Mouse (Mus musculus): Measurements from ENCODE around the gene Madd. TPM values are rescaled to one million over a fixed set of nuclear protein-coding genes. Genes with fewer than 3 reads are reported as not detected.
"Not testable (repeated sequence)": the region's sequence is repeated elsewhere in the genome, so short reads cannot be mapped to it uniquely, and the experiment has no call there.

Madd gene
- total RNA-seq, 2 experiments from 2014 or later: 27.4 to 31.8 TPM

DNA sequence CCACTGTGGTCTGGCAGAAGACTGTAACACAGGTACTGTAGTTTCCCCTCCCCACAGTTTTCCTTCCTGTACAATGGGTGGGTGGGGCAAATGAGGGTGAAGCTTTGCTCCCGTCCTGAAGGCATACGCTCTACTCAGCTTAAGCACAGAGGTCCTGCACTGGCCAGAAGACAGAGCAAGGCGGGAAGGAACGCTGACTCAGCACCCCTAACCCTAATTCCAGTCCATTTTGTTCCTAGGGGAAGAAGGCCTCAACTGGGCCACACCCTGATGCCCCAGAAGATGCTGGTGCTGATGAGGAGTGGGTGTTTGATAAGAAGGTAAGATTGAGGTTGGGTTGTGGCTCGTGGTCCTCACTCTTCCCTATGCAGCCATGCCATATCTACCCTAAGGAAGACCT, 54.9 kb downstream of the Madd start:
- DNase-seq (ENCODE audit: low spot score in 2 of 2): no peak

DNA sequence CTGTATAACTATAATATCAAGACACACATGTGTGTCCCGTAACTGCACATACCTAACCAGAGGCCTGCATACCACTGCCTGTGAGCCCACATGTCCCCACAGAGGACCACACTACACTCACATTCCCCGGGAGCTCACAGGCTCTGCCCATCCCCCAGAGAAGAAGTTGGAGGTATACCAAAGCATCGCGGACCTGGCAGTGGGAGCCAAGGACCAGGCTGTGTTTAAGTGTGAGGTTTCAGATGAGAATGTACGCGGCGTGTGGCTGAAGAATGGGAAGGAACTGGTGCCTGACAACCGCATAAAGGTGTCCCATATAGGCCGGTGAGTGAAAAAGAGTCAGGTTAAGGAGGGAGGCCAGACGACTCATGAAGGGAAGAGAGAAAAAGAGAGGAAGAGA, 58.5 kb downstream of the Madd start:
- DNase-seq (ENCODE audit: low spot score in 2 of 2): no peak

DNA sequence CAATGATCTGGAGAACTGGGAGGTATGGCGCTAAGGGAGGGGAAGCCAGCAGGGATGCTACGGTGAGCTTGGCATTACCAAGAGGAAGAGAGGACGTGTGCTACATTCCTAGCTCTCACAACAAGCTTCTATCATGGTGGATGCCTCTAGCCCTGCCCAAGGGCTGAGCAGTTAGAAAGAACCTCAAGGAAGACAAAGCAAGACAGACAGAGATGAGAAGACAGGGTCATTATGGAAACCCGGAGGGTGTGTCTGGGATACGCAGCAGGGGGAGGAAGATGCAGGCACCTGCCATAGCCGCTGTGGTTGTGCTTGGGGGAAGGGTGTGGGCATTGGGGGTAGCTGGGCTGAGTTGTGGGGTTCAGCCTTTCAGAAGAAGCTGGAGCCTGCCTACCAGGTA, 60.1 kb downstream of the Madd start:
- no peak for DNase-seq (ENCODE audit: low spot score in 2 of 2)

DNA sequence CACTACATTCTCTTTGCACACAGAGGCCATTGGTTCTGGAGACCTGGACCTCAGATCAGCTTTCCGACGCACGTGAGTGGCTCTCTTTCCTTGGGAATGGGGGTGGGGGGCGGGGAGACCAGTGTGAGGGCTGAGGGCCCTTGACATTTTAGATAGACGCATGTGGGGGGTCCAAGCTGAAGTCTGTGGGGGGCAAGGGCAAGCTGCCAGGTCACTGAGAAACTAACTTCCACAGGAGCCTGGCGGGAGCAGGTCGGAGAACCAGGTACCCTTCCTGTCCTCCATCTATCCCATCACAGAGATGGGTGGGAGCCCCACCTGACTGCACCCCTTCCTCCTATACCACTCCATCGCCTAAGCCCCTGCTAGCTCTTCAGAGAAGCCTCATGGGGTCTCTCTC, 62.1 kb downstream of the Madd start:
- no peak for DNase-seq (ENCODE audit: low spot score in 2 of 2)

DNA sequence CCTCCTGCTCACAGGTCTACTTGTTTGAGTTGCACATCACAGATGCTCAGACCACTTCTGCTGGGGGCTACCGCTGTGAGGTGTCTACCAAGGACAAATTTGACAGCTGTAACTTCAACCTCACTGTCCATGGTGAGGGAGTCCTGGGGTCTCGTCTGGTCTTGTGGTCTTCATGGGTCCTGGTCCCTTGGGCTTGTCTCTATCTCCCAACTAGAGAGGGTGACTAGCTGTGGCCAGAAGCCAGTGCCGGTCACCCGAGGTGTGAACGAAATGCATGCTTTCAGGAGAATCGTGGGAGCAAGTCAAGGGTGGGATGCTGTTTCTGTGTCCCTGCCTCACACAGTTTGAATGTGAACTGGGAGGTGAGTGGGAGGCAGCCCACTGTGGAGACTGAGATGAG, 62.6 kb downstream of the Madd start:
- DNase-seq (ENCODE audit: low spot score in 2 of 2): no peak

DNA sequence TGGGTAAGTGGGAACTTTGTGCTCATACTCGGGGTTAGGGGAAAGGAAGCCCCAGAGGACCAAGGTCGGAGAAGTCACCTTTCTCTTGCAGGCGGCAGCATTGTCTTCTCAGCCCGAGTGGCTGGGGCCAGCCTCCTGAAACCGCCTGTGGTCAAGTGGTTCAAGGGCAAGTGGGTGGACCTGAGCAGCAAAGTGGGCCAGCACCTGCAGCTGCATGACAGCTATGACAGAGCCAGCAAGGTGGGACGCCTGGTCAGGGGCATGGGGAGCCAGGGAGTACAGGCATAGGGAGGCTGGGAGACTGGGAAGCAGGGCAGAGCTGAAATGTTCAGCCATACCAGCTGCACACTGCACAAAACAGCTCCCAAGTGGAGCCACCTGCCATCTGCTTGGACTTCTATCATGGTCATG, 63.4 kb downstream of the Madd start:
- no peak for DNase-seq (ENCODE audit: low spot score in 2 of 2)

DNA sequence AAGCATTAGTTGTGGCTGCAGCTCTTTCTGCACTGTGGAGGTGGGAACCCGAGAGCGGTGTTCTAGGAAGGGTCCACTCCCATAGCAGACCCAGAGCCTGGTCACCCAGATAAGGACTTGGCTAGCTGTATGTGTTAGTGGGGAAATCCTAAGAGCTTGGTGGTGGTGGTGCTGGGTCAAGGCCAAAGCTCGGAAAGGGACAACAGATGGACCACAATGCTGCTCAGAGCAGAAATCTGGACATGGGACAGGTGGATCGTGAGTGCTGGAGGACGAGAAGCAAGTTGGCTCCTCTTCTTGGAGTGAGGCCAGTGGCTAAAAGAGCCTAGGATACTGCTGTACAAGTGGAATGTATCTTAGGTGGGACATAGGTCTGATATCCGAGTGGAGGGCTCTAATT, 64.1 kb downstream of the Madd start:
- DNase-seq (ENCODE audit: low spot score in 2 of 2): no peak

DNA sequence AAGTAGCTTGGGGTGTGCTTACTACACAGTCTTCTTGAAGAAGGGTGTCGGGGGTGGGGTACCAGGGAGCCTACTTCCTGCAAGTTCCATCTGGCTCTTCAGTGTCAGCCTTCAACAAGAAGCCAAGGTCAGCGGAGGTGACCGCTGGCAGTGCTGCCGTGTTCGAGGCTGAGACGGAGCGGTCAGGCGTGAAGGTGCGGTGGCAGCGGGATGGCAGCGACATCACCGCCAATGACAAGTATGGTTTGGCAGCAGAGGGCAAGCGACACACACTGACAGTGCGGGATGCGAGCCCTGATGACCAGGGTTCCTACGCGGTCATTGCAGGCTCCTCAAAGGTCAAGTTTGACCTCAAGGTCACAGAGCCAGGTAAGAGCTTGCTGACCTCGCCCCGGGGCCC, 64.6 kb downstream of the Madd start:
- DNase-seq (ENCODE audit: low spot score in 2 of 2): no peak

DNA sequence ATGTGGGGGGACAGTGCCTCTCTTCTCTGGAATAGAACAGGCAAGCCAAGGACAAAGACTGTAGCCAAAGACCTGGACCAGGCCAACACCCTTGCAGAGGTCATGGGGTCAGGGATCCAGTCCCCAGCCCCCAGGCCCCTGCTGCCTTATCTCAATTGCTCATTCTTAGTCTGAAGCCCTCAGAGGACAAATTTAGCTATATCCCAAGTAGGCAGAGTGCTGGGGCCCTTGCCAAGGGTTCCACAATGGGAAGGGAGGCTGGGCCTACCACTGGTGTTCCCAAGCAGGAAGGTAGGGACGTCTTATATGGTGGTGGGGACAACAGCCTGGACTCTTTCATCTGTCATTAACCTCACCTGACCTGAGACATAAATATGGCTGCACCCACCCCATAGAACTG, 65.0 kb downstream of the Madd start:
- DNase-seq (ENCODE audit: low spot score in 2 of 2): no peak

DNA sequence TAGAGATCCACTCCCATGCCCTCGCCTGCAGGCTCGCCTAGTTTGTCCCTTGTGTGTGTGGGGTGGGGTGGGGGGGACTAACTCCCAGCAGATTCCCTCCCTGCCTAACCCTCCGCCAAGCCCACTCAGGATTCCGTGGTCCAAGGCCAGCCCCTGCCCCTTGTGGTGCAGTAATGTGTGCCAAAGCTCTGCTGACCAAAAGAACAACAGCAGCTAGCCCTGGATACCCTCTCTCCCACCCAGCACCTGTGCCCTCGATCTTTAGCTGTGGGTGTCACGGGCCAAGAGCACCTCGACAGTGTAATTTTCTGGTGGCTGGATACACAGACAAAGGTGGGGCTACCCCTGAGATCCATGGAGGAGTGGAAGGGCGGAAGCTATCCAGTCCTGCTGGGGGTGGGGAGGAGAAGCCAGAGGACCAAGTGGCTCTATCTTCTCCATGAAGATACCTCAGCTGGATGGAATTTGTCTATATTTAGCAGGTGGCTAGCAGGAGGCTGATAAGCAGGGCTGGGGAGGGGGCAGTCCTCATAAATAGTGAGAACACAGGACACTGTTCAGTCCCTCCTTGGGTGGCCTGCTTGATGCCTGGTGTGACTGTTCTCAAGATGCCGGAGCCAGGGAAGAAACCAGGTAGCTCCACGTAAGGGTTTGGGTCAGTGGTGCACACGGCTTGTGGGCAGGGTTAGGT, 65.9 kb downstream of the Madd start, which contains the start of gene Mybpc3:
Gene Mybpc3 (plus strand): TSS at position 560 of the 691 bp plus-strand sequence.
- DNase-seq (ENCODE audit: low spot score in 2 of 2): no peak

DNA sequence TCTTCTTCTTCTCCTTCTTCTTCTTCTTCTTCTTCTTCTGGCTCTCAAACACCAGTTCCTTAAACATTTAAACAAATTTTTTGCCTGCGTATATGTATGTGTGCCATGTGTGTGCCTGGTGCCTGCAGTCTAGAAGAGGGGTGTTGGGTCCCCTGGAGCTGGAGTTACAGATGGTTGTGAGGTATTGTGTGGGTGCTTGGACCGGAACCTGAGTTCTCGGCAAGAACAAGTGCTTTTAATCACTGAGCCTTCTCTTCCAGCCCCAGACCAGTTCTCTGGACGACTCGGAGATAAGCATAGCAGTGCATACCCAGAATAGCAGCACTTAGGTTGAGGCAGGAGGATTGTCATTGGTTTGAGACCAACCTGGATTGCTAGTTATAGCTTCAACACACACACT, 66.8 kb downstream of the Madd start:
- no peak for DNase-seq (ENCODE audit: low spot score in 2 of 2)

DNA sequence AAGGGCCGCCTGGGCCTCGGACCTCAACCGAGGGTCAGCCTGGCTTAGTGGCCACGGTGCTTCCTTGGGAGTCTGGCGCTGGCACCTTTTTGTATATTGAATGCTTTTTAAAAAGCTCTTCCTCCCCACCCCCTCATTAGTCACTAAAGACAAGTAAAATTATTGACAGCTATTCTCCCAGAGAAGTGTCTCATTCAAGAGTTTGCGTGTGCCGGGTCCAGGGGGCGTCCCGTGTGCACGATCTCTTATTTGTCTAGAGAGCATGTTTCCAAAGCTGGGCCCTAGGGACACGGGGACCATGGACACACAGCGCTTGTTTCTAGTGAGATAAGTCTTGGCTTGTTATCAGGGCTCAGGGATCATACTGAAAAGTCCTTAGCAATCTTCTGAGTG, 68.1 kb downstream of the Madd start:
- DNase-seq (ENCODE audit: low spot score in 2 of 2): no peak

DNA sequence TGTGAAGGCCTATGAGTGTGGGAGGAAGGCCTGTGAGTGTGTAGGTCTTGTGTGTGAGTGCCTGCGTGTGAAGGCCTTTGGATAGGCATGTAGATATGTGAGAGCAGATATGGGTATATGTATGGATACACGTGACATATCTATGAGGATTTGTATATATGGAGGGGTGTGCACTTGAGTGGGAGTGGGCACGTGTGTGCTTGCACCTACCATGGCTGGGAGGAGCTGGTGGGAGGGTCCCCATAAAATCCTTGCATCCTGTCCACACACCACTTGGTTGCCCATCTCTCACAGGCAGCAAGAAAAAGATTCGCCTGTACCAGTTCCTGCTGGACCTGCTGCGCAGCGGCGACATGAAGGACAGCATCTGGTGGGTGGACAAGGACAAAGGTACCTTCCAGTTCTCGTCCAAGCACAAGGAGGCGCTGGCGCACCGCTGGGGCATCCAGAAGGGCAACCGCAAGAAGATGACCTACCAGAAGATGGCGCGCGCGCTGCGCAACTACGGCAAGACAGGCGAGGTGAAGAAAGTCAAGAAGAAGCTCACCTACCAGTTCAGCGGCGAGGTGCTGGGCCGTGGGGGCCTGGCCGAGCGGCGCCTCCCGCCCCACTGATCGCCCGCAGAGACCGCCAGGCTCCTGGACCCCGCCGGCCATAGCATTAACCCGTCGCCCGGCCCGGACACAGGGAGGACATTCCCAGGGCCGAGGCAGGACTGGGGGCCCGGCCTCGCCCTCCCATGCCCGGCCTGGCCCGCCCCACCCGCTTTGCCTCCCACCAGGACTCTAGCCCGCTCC, 68.7 kb downstream of the Madd start:
- peak; percentile 92 to 98 for DNase-seq (ENCODE audit: low spot score in 2 of 2)

DNA sequence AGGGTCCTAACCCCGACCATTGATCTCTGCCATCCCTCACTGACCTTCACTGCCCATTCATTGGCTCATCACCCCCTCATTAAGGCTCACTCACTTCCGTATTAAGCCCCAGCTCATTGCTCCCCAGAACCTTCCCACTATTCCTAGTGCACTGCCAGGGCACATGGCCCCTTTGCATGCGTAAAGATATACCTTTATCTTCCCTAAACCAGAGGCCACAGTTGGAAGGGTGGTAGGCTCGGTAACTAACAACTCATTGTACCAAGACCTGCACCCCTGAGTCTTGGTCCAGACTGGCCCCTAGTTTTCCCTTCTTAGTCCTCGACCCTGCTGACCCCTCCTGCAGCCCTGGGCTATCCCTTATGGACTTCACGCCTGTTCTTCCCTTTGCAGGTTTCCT, 69.8 kb downstream of the Madd start:
- DNase-seq (ENCODE audit: low spot score in 2 of 2): no peak

DNA sequence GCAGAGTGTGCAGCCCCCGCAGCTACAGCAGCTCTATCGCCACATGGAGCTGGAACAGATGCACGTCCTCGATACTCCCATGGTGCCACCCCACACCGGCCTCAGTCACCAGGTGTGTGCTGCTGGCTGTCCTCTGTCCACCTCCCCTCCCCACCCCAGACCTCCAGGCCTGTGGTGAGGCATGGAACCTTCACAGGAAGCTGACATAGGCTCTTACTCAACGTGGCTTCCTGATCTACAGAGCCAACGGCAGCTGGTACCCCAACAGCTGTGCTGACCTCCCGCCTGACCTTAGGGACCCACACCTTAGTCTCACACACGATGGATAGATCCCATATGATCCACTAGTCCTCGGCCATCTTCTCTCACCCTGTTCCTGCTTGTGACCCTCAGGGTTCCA, 70.3 kb downstream of the Madd start:
- no peak for DNase-seq (ENCODE audit: low spot score in 2 of 2)

DNA sequence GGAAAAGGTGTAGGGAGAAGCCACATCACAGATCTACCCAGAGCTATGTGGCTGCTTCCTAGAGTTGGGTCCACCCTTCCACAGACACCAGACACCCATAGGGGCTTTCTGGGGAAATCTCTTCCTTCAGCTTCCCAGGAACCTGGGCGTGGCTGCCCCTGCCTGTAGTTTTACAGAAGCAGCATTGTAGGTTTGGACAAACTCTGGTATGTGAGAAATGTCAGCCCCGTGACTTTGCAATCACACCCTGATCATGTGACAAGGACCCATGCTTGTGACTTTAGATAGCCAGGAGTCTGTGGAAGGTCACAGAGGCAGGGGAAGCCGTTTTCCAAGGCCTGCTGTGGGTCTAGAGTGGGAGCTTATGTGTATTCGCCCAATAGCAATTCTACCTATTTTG, 71.1 kb downstream of the Madd start:
- DNase-seq (ENCODE audit: low spot score in 2 of 2): no peak

DNA sequence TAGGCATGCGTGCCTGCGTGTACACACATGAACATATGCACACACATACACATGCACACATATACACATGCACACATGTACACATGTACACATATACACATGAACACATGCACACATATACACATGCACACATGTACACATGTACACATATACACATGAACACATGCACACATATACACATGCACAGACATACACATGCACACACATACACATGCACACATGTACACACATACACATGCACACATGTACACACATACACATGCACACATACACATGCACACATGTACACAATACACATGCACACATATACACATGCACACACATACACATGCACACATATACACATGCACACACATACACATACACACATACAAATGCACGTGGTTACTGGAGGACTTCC, 71.8 kb downstream of the Madd start:
- DNase-seq (ENCODE audit: low spot score in 2 of 2): not testable (repeated sequence)

DNA sequence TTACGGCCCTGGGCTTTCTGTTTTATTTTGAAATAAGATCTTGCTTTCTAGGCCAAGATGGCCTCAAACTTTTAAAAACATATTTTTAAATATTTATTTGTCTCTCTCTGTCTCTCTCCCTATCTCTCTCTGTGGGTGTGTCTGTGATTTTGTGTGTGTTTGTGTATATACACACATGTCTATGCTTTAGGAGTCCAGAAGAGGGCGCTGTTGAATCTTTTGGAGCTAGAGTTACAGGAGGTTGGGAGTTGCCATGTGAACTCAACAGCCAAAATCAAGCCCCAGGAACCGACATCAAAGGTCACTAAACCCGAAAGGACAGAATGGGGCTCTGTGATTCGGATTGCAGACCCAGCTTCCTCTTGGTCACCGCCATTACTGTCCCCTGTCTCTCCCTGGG, 73.2 kb downstream of the Madd start:
- no peak for DNase-seq (ENCODE audit: low spot score in 2 of 2)

DNA sequence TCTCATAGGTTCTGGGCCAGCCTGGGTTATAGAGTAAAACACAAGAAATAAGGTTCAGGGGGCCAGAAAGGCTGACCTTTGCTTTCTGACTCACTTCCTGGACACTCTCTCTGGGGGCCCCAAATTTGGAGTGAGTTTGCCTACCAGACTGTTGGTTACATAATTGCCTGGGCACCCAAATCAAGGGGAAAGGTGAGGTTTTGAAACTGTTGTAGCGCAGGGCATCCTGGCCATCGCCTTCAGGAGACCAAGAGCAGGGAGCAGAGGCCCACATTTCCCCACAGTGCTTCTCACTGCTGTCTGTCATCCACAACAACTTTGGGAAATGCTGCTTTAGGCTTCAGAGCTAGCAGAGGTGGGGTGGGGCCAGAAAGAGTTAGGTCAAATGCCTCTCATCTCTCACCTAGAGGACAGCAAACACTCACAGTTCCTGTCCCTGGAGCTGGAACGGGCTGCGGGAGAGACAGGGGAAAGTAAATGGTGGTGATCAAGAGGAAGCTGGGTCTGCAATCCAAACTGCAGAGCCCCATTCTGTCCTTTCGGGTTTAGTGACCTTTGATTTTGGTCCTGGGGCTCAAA, 73.7 kb downstream of the Madd start:
- no peak for DNase-seq (ENCODE audit: low spot score in 2 of 2)

DNA sequence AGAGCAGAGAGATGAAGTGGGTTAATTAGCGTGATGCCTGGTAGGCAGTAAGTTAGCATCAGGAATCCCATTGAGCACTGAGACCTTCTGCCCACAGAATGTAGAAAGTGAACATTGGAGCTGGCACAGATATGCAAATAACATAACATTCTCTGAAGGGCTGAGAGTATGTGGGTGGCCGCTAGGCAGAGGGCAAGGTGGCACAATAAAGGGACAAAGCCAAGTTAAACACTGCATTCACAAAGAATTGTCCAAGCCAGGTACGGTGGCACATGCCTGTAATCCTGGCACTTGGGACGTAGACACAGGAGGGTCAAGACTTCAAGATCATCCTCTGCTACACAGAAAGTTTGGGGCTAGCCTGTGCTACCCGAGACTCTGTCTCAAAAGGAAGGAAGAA, 74.4 kb downstream of the Madd start:
- DNase-seq (ENCODE audit: low spot score in 2 of 2): no peak

DNA sequence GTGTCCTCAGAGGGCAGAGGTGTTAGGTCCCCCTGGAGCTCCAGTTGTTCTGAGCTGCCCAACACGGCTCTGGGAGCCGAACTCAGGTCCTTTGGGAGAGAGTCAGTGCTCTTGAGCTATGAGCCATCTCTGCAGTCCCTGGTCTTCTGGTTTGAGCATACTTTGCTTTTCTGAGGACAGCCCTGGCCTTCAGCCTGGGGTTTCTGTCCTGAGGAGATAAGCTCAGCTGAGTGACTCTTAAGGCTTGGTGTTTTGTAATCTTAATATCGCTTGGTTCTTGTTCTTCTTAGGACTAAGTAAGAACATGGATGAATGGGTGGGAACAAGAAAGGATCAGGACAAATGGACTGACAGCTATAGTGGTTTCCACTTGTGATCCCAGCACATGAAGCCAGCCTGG, 75.5 kb downstream of the Madd start:
- DNase-seq (ENCODE audit: low spot score in 2 of 2): no peak

DNA sequence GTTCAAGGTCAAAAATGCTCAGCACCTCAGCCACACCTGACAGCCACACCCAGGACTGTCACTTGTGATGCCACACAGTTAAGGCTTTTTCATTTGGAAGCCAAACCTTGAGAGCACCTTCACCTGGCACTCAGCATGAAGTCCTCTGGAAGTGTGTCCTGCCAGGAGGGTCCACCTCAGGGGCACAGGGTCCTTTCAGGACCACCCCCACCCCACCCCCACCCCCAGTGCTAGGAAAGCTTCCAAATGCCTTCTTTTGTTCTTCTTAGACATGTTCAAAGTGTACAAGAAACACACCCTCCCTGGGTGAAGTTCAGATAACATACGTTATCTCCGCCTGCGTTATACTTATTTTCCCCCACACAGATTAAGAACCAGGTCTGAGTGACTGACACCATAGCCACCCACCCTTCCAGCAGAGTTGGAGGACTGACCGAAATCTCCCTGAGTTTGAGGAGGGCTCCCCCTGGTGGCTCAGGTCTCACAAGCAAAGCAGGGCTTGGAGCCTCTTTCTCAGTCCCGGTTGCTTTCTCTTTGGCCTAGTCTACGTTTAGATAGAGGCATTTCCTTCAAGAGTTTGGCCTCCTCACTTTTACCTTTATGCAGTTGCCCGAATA, 82.4 kb downstream of the Madd start:
- peak; percentile 81 to 90 for DNase-seq (ENCODE audit: low spot score in 2 of 2)

All from adrenal gland, postnatal 4 days (tissue).